Mouse (Mus musculus): ENCODE data around the gene Palm2.

Palm2 gene

GRCm38 (mm10) chr4:57755085-57755484, 321.0 kb downstream of the Palm2 start:
- no peak for DNase-seq (ENCODE audit: extremely low spot score)

- DNase-seq (ENCODE audit: extremely low spot score): no peak
Observed at GRCm38 (mm10) chr4:57757997-57758396, 323.9 kb downstream of the Palm2 start.
